Mouse (Mus musculus) cerebellum, adult 9-11 months (tissue): ENCODE data around the gene Rtp4.

Source experiments
- DNase-seq: peaks from one replicate; pipeline ENCODE4 v3.0.0; 2022

Rtp4 gene

DNA sequence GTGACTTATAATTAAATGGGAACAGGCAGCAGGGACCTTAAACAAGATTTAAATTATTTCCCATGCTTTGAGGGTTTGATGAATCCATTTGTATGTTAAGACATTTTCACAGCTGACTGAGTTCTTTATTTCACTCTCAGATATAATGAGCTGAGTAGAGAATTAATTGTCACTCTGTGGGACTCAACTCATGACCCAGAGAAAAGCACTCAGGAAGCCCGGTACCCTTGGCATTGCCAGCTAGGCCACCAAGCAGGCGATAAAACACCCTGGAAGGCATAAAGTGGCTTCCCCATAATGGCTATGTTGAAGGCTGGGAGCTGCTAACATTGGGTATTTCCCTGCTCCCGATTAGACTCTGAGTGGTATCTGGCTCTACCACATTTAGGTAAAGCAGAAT, 76.6 kb downstream of the Rtp4 start:
- no peak for DNase-seq

DNA sequence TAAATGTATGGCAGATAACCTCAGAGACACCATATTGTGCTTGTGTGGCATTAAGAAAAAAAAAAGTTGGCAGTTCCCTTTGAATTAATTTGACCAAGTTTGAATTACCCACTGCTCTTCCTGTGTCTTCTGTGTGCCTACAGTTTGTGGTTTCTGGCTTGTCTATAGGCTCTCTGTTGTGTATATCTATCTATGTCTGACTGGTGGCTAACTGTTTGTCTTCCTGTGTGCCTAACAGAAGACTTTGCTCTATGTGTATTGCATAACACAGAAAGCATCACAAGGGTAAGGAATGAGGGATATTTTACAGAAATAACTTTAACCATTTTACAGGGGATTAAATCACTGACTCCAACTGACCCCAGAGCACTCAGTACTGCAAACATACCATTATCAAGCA, 77.9 kb downstream of the Rtp4 start:
- no peak for DNase-seq

DNA sequence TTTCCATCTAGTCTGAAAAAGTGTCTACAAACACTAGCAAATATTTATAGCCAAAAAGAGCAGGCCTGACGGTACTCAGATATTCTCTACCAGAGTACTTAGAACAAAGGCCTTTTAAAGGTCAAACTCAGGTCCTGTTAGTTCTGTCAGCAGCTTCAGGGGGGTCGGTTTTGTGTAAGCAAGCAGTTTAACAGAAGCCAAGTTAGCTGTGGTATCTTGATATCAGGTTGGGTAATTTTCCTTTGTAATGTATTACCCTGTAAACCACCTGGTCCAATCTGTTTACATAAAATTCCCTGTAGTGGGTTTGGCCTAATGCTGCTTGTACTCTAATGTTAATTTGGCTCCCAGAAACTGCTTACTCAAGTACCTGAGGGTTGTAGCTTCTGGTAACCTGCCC, 86.1 kb downstream of the Rtp4 start:
- DNase-seq = no peak

DNA sequence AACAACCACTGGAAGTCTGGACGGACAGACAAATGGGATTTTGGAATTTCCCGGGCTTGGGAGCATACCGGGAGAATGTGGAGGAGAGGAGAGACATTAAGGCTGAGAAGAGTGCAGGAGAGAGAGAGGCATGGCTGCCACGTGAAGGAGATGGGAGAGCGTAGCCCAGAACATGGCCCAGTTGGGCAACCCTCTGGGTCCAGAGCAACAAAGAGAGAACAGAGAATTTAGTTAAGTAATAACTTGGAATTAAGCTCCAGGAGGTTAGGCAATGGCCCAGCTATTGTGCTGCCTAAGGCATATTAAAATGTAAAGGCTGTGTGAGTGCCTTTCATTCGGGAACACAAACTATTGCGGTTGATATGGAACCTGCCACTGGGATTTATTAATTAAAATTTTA, 86.6 kb downstream of the Rtp4 start:
- DNase-seq = no peak

- no peak for DNase-seq
Measured at GRCm38 (mm10) chr16:23607911-23608410, 87.9 kb downstream of the Rtp4 start.

- peak; percentile 35 for DNase-seq
Measured at GRCm38 (mm10) chr16:23609748-23610185, 89.7 kb downstream of the Rtp4 start.

DNA sequence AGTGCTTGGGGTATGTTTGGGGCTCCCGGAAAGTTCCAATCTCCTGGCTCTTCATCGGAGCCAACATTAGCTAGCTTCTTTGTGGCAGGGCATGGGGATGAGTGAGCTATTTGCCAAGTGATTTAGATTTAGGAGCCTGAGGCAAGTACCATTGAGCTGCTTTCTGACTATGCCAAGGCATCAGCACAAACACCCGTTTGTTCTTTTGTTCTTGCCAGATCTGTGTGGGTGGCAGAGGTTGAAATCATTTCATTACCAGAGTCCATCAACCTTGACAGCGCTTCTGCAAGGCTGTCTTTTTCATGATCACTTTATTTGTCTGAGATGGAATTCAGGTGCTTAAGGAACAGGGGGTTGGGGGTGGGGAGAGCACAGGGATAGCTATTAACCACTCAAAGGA, 104.1 kb downstream of the Rtp4 start:
- peak; percentile 6 for DNase-seq

GRCm38 (mm10) chr16:23631531-23631930, 111.4 kb downstream of the Rtp4 start:
- DNase-seq = no peak

- no peak for DNase-seq
Measured at GRCm38 (mm10) chr16:23632681-23633080, 112.6 kb downstream of the Rtp4 start.

DNA sequence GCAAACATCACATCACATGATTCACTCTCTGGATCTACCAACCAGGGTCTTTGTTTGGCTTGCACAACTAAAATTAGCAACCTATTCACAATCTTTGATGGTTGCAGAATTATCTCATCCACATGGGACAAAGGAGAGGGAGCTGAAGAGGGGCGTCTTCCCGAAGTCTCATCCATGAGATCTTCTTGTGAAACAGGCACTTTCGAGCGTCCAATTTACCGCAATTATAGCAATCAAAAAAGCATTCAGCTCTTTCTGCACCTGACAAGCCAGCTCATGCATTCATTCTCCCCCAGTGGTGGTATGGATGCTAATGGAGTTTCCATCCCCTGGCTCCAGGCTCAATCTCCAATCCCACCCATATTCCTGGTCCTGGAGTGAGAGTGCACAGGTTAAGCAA, 132.9 kb downstream of the Rtp4 start:
- DNase-seq = no peak

DNA sequence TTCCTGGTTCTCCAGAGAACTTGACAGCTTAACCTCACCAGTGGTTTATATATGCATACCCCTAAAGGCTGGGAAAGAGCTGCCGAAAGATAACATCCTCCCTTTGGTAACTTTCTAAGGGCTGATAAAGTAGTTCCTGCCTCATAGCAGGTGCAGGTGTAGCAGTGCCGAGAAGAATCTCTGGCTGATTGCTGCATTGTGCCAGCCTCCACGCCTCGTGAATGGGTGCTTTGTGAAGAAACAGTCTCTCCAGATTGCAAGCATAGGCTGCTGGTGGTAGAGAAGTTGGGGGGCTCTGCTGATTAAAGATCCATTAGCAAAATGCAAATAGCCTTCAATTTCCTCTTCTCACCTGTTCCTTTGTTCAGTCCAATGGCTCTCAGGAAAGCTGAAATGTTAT, 133.4 kb downstream of the Rtp4 start:
- no peak for DNase-seq

DNA sequence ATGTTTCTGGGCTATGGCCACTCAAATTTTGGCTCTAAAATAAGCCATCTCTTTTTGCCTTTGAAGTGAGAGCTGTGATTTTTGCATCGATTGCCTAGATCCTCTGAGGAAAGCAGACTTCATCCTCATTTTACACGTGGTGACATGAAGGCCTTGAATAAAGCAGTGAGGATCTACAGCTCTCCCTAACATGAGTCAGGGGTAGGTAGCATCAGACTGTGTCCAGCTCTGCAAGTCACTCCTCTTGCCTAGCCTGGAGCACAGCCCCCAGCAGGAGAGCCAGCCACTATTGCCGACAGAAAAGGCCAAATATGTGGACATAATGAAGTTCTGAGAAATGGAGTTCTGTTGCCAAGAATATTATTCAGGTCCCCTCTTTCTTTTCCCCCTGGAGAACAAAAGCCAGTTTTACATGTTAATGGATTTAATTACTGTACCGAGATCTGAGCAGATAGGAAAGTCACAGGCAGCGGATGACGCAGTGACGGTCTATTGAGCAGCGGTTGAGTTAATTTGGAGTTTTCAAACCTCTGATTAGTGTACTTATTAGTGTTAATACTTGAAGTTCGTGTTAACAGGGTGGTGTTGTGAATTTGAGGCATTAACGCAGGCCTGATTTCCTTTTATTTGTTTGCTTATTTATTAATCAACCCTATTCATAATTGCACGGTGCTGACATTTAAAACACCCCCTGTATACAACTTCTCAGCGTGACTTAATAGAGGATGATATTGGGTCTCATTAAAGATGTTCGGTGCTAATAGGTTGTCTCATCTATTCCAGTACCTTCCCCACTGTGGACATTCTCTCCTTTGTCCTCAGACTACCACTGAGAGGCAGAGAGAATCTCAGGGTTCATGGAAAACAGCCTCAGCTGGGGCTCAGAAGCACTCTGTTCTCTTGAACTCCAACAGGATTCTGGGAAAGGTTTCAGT, 139.8 kb downstream of the Rtp4 start:
- no peak for DNase-seq
